Mouse (Mus musculus): ENCODE results near the gene Nsmce1. TPM values are rescaled to one million over a fixed set of nuclear protein-coding genes. Genes with fewer than 3 reads are reported as not detected.

The Nsmce1 gene
- total RNA-seq, 4 experiments from 2014 or later: 28.9 to 33.1 (median 31.3) TPM

DNA sequence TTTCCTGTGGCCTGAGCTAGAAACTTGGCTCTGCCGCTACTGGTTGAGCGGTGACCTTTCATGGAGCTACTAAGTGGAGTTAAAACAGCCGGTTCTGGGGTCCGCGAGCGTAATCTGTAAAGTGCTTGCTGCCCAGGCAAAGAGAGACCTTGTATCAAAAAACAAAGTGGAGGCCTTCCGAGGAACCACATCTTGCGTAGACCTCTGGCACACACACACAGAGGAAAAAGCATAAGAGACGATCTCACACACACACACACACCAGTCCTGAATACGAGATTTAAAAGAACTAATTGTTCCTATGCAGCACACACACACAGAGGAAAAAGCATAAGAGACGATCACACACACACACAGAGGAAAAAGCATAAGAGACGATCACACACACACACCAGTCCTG is 364 bp upstream of the Nsmce1 start:
- no peak for DNase-seq (ENCODE audit: low spot score)

DNA sequence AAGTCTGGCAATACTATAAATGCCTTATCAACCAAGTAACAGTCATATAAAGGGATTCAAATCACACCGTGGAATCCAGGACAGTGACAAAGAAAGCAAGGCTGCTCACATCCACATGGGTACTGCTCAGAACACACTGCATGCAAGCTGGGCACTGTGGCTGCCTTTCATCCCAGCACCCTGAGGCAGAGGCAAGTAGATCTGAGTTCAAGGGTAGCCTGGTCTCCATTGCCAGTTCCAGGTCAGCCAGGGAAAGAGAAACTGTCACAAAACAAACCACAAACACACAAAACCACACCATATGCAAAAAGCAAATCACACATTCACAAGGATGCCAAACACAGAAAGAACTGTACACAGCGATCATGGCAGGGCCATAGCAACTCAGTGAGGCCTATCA is 1.8 kb downstream of the Nsmce1 start:
- no peak for DNase-seq (ENCODE audit: low spot score)

DNA sequence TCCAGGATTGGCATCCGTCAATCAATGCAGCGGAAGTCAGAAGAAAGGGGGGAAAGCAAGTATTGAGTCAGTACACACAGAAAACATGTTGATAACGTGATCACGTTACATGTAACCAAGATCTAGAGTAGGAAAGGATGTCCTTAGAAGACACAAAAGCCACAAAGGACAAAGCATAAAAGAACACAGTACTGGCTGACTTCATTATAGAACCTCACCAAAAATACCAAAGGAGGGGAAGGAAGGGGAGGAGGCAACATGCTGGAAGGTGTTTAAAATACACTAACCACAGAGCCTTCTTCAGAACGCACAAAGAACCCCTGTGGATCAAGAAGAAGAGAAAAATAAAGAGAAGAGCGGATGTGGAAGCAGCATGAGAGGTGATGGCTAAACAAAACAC is 2.7 kb downstream of the Nsmce1 start:
- DNase-seq (ENCODE audit: low spot score): no peak

DNA sequence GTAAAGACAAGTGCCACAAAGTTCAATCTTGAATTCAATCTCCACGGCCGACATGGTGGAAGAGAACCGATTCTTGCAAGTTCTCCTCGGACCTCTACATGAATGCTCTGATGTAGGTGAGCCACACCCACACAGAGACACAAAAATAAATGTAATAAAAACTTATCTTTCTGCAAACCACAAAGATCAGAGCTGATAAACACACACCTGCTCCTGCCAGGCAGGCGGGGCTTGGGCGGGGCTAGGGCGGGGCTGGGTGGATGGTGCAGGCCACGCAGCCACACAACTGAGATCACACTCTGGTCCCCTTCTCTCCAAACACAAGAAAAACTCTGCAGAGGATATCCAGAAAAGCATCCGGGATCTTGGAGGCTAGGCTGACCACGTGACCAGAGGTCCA is 4.3 kb downstream of the Nsmce1 start:
- DNase-seq (ENCODE audit: low spot score): no peak

DNA sequence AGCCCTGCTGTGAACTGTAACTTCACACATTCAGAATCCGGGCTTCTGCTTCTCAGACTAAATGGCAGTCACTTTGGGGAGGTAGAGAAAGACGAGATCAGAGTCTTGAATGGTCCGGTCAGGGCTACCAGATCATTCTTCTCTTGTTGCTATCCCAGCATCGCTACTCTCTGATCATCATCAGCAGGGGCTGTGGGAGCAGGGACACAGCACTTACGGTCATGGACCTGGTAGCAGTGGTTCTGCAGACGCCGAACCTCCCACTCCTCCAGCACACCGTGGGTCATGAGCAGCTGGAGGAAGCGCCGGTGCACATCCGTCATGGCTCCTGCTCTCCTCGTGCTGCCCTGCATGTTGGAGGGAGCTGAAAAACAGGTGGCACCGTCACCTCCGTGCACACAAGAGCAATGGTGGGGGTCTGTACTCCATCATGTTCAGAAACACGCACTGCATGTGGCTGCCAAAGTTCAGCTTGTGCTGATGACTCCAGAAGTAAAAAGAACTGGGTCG is 5.2 kb downstream of the Nsmce1 start:
- DNase-seq (ENCODE audit: low spot score): no peak

DNA sequence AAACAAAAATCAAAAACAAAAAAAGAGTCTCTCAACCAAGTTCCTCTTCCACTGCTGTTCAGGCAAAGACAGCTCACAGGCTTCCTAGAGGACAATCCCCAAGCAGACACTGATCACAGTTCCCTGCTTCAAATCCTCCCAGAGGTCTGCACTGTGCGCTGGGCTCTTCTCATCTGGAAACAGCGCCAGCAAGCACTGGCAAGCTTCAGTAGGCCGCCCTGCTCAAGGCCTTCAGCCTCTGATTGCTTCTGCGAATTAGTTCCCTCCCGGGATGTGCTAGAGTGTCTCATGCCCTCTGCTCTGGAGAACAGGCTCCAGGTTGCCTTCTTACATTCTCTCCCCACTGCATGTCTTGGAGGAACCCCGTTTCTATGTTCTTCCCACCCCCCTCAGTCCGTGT is 6.6 kb downstream of the Nsmce1 start:
- DNase-seq (ENCODE audit: low spot score): no peak

DNA sequence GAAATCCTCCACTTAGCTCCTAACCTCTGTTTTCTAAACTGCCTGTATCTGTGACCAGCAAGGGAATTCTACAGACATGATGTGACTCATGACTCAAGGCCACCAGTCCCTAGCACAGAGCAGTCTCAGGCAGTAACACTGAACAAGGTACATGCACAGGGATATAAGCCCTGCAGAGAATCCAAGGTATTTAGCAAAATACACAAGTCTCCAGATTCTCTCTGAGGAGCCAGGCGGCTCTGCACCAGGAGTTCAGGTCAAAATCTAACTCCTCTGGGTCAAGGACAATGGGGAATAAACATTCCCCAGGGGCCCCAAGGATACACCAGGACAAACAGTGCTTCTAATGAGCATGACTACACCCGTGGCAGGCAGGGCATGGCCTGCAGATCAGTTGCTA is 8.5 kb downstream of the Nsmce1 start:
- DNase-seq (ENCODE audit: low spot score): no peak

DNA sequence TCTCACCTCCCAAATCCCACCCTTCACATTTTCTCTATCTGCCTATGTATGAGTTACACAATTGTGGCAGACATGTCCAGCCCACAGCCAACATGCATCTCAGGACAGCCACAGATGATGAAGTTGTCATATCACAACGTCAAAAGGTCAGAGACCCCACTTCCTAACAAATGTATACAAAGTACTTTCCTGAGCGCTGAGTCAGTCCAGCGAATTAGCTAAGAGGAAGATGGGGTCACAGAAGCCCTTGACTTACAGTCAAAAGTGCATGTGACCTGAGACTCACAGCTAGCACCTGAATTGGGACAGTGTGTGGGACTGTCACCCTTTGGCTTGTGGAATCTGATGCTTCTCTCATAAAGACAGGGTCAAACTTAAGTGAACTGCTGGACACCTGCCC is 9.1 kb downstream of the Nsmce1 start:
- no peak for DNase-seq (ENCODE audit: low spot score)

DNA sequence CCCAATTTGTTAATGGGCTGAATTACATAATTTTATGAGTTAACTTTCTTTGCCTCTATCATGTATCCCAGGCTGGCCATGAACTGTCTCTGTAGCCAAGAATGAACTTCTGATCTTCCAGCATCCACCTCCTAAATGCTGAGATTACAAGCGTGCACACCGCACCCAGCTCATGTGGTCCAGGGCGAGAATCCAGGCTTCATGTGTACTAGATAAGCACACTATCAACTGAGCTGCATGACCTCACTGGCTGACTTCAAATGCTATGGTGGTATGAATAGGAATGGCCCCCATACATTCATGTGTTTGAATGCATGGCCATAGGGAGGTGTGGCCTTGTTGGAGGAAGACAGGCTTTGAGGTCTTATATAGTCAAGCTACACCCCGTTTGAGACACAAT is 10.9 kb downstream of the Nsmce1 start:
- DNase-seq (ENCODE audit: low spot score): no peak

DNA sequence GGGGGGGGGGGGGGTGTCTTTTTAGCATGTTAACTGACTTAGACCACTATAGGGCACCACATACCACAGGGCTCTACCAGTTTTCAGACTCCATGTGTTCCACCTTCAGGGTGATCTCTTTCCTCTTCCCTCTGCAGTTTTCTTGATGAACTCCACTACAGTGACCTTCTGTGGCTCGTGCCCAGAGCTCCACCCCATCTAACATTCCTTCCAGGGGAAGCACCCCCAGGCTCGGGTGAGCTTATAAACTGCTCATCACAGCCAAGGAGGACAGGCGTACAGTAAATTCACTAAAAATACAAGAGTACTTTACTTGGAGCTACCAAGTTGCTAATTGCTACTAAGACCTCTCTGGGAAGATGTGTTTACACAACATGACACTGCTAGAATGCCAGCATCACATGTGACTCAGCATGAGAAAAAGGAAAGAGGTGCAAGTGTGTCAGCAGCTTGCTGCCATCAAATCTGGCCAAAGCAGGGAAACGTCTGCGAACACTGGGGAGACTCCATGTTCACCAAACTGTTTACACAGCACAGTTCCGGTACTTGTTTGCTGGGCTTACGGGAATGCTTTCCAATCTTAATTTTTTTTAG is 12.9 kb downstream of the Nsmce1 start:
- DNase-seq (ENCODE audit: low spot score): no peak

DNA sequence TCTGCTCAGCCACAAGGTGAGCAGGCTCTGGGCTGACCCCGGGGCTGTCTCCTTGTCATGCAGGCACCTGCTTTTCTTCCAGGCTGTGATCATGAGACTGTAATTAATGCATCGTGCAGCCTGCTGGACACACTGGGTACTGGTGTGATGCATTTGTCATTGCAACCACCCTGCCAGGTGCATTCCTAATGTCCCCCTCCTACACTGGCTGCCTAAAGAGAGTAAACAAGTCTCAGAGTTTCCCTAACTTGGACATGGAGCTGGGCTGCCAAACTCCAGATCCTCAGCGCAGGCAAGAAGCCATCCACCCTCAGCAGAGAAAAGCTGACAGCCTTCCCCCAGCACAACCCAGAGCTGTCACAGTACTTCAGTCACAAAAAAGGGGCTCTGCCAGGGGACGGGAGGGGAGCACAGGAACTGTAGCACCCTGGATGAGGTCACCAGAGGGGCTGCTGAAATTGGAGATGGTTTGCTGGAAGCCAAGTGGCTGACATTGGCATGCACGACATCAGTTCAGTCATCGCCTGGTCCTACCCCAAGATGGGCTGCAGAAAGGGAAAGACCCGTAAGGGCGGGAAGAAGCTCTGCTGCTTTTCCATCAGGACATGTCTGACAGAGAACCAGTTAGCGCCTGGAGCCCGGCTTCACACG is 15.7 kb downstream of the Nsmce1 start:
- DNase-seq (ENCODE audit: low spot score): no peak

DNA sequence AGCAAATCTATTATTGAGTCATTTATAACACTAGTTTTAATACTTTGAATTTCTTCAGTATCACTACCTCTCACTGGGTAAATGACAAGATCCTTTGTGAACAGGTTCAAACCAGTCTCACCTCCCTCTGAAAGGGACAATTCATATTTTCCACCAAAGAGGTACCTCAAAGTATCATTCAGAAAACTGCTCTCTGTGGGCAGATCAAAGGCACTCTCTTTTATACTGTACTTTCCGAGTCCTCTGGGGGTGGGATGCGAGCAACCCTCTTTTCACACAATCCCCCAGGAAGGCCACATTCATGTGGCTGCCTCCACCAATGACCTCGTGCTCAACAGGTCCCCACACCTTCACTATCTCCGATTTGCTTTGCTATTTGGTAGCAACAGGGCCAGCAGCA is 16.9 kb downstream of the Nsmce1 start:
- no peak for DNase-seq (ENCODE audit: low spot score)

DNA sequence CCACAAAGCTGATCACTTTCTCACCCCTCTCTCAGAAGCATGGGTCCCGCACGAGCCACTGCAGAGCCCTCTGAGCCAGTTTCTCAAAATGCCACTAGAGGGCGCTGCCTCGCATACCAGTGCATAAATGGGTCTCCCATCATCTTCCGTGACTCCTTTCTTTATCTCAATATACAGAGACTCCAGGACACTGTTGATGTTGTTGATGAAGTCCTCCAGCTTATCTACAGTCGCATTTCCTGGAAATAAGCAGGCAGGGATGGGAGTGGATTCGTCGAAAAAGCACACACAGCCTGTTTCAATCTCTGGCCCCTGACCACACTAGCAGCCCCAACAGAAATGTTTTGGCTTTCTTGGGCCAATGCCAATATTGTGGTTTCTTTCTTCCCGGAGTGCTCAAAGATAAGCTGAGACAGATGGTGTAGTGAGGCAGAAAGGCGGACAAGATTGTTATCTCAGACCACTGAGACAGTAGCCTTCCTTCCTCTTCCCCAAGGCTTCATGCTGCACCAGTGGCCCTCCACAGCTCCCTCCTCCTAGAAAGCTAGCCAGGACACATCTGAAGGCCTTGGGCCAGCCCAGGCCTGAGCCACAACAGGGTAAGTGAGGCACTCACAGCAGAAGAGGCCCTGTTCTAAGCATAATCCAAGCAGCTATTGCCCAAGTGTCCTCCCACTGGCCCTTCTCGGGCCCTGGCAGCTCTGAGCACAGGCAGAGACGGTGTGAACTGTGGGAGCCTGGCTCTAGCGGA is 19.2 kb downstream of the Nsmce1 start:
- DNase-seq (ENCODE audit: low spot score): peak; percentile 85

DNA sequence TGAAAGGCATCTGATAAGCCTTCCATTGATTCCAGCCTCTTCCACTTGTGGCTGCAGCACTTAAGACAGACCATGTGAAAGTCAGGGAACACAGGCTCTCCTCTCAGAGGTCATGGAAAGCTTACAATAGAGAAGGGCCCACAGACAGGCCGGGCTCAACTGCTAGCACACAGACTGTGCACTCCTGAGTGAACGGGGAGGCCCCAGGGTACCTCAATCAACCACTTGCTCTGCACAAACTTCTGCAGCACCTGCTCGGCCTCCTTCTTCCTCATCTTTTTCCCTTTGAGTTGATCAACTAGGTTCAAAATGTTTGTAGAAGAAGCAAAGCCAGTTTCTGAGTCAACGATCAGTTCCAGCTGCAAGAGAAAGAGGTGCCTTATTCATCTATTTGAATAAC is 20.5 kb downstream of the Nsmce1 start:
- no peak for DNase-seq (ENCODE audit: low spot score)

DNA sequence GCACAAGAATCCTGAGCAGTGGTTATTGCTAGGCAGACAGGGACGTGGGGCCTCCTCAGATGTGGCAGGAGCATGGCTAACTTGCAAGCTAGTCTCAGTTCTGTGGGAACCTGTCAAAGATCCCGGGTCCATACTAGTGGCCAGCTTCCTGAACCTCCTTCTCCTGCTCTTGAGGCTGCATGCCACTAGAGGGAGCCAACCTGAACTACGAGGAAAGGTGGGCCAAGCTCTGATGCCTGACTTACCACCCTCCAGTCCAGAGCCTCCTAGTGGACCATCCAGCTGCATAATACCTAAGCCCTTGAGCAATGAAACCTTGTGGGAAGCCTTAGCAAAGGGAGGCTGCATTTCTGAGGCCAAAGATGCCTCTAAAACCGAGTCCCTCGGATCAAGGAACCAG is 21.5 kb downstream of the Nsmce1 start:
- peak; percentile 74 for DNase-seq (ENCODE audit: low spot score)

DNA sequence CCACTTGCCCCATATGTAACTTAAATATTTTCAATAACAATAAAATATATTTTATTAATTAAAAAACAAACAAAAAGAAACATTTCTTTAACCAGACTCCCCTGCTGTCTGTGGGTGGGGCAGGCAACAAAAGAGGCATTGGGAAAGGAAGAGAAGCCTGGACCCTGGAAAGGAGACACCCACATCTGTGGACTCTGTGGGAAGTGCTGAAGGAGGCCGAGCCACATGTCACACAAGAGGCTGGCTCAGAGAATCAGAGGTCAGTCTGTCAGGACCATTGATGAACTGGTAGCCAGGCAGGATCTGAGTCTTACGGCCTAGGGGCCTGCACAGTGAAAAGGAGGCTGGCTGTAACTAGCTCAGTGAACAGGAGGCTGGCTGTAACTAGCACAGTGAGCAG is 29.2 kb downstream of the Nsmce1 start:
- DNase-seq (ENCODE audit: low spot score): no peak

DNA sequence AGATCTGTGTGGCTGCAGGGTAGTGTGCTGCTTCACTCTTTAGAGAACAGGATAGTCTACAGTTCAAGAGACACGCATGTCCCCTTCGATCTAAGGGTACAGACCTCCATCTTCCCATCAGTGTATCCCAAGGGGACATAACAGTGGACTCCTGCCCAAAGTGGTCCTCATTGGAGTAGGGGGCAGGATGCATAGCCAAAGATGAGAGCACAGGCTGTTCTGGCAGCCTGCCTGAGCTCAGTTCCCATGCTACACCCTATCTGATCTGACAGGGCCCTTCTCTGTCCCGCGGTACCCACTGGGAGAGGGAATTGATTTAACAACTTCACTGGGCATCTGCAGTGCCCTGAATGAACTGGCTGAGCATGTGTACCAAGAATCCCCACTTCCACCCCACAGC is 37.7 kb downstream of the Nsmce1 start:
- DNase-seq (ENCODE audit: low spot score): no peak

DNA sequence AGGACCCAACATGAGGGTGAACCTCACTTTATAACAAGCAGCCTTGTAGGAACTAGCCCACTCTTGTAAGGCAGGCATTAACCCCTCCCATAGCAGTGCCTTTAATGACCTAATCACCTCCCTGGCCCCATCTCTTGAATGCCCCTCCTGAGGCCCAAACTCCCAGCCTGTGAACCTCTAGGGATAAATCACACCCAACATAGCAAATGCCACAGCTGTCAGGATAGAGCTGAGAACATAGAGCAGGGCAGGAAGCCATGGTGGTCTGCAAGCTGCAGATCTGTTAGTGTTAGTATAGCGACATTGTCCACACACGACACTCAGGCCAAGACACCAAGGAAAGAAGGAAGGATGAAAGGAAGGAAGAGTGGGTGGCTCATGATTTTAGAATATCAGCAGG is 40.3 kb downstream of the Nsmce1 start:
- DNase-seq (ENCODE audit: low spot score): no peak

DNA sequence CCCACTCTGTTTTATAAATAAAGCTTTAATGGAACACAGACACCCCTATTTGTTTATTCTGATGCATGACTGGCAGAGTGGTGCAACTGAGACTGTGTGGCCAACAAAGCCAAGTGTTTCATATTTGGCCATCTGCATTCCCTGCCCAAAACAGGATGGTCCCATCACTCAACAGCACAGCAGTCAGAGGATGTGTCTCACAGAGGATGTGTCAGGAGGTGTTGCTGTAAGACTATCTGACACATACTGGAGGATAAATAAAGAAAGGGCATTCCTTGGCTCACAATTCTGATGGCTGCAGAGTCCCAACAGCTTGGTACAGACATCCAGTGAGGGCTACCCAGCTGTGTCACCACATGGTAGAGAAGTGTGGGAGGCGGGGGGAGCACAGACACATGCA is 40.7 kb downstream of the Nsmce1 start:
- no peak for DNase-seq (ENCODE audit: low spot score)

DNA sequence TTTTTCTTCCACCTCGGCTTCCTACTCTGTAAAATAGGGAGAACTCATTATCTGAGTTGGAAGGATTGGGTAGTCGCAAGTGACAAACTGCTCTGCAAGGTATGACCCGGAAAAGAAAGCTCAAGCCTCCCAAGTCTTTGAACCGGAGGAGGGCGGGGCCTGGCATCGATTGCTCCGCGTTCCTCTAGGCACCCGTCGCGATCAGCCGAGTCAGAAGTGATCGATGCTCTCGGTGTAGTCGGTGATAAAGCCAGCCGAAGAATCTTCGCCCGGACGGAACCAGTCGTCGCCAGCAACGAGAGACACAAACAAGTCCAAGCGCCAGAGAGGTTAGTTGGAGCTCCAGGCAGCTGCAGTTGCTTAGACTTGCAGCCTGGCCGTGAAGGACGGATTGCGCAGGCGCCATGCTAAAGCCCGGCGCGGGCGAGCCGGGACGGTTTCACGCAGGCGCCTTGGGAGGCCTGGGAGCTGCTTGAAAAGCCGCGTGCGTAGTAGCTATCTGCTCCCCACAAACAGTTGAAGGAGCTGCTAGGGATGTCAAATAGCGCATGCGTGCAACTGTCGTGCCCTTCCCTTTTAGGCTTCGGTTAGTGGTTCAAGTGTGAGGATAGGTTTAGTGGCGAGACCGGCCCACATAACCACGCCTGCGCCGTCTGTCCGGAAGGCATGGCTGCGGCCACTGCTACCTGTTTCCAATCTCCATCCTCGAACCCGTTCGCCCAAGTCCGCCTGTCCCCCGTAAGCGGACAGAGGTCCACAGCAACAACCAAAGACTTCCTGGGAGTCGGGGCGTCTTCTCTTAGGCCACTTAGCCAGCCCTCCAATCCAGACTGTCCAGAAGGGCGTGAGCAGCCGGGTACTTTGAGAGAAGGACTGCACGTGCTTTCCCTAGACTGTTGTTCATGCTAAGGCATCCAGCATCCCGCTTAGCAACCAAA is 46.7 kb downstream of the Nsmce1 start, which contains the start of gene Kdm8:
TSS of gene Kdm8 (plus strand) at position 213 of the 938 bp plus-strand sequence.
- DNase-seq (ENCODE audit: low spot score): peak; percentile 94

DNA sequence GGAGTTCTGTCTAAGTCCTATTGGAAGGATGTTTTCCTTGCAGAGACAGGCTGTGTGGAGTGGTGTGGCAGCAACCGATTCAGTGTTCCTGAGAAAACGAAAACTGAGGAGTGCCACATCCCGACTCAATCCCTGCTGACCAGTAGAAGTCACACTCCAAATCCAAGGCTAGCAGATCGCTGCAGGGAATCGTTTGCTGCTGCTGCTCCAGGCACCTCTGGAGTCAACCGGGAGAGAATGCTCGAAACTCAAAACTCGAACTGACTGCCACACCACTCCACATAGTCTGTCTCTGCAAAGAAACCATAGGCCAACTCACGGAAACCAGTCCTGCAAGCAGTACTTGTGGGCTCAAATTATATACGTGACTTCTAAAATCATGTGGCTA is 47.3 kb downstream of the Nsmce1 start:
- DNase-seq (ENCODE audit: low spot score): no peak

DNA sequence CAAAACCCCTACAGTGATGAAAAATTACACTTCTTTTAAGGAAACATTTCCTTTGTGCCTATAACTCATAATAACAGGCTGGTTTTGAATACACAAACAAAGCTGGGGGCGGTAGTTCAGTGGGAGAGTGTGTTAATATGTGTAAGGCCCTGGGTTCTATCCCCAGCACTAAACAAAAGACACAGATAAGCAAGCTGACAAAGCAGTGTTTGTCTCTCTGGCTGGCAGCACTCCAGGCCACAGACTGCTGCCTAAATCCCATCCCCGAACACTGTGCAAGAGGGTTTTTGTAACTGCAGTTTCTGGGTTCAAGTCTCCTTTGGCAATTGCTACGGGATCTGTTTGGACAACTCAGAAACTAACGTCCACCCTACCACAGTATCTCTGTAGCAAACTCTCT is 49.1 kb downstream of the Nsmce1 start:
- DNase-seq (ENCODE audit: low spot score): no peak

Data from heart, adult 8-10 months (tissue).